Mouse (Mus musculus): ENCODE measurements at regions not wholly inside any gene's neighbourhood (a gene's known extent, or its start where the extent isn't known, plus 50 kb on each side); places are given as distances from the start of the nearest gene placed in this dataset.

- no peaks in the 10 kb centered on the region for H3K79me3 ChIP-seq (ENCODE audit: low read depth)
- H3K27me3 ChIP-seq (ENCODE audit: control insufficient read depth, insufficient read depth, insufficient read length), result no peaks in the 10 kb centered on the region
- no peaks in the 10 kb centered on the region for H3K36me3 ChIP-seq (ENCODE audit: control insufficient read depth, insufficient read depth)
- no peak overlapping the region for H3K4me3 ChIP-seq (ENCODE audit: insufficient read depth, poor library complexity, severe bottlenecking)
- H3ac ChIP-seq (ENCODE audit: control insufficient read depth, insufficient read length, low read depth), result no peak overlapping the region
- no peaks in the 10 kb centered on the region for H3K79me2 ChIP-seq (ENCODE audit: control insufficient read depth, insufficient read depth)
- TF ChIP-seq CTCF (IDR thresholded peaks at IDR 0.05; ENCODE audit: control insufficient read depth, insufficient read depth, insufficient read length), result no peak
- TF ChIP-seq USF1 (IDR thresholded peaks at IDR 0.05; ENCODE audit: low read depth), result no peak
- no peak for TF ChIP-seq CEBPB (IDR thresholded peaks at IDR 0.05; ENCODE audit: low read depth)
- TF ChIP-seq MYOG (IDR thresholded peaks at IDR 0.05; ENCODE audit: control insufficient read depth, extremely low read depth, insufficient read length), result no peak
- TF ChIP-seq MYOD1 (IDR thresholded peaks at IDR 0.05; ENCODE audit: control insufficient read depth, insufficient read length, low read depth), result no peak
- no peak for TF ChIP-seq MAX (IDR thresholded peaks at IDR 0.05)
- TF ChIP-seq FOSL1 (IDR thresholded peaks at IDR 0.05; ENCODE audit: insufficient read depth, low read length, poor library complexity, severe bottlenecking), result no peak
Measured at GRCm38 (mm10) chr13:51899319-51900042, 53.0 kb downstream of the Gadd45g start.

GRCm38 (mm10) chr13:51900043-51900440 lies 53.6 kb downstream of the Gadd45g start:
- Histone ChIP-seq H3K79me2 (ENCODE audit: control insufficient read depth, insufficient read depth) (no peaks in the 10 kb centered on the region), H3K4me3 (ENCODE audit: insufficient read depth, poor library complexity, severe bottlenecking) (no peak overlapping the region), H3K27me3 (ENCODE audit: control insufficient read depth, insufficient read depth, insufficient read length) (no peaks in the 10 kb centered on the region), H3K36me3 (ENCODE audit: control insufficient read depth, insufficient read depth) (no peaks in the 10 kb centered on the region), H3K79me3 (ENCODE audit: low read depth) (no peaks in the 10 kb centered on the region), H3ac (ENCODE audit: control insufficient read depth, insufficient read length, low read depth) (no peak overlapping the region)
- TF ChIP-seq MYOG (IDR thresholded peaks at IDR 0.05; ENCODE audit: control insufficient read depth, extremely low read depth, insufficient read length), result no peak
- no peak for TF ChIP-seq CEBPB (IDR thresholded peaks at IDR 0.05; ENCODE audit: low read depth)
- TF ChIP-seq MYOD1 (IDR thresholded peaks at IDR 0.05; ENCODE audit: control insufficient read depth, insufficient read length, low read depth), result no peak
- TF ChIP-seq FOSL1 (IDR thresholded peaks at IDR 0.05; ENCODE audit: insufficient read depth, low read length, poor library complexity, severe bottlenecking), result no peak
- no peak for TF ChIP-seq CTCF (IDR thresholded peaks at IDR 0.05; ENCODE audit: control insufficient read depth, insufficient read depth, insufficient read length)
- TF ChIP-seq MAX (IDR thresholded peaks at IDR 0.05), result no peak
- no peak for TF ChIP-seq USF1 (IDR thresholded peaks at IDR 0.05; ENCODE audit: low read depth)

GRCm38 (mm10) chr13:51902482-51903285 lies 56.2 kb downstream of the Gadd45g start:
- H3K79me2 ChIP-seq (ENCODE audit: control insufficient read depth, insufficient read depth), result no peaks in the 10 kb centered on the region

GRCm38 (mm10) chr13:51903324-51903939 lies 57.0 kb downstream of the Gadd45g start:
- H3K27me3 ChIP-seq (ENCODE audit: control insufficient read depth, insufficient read depth, insufficient read length), result no peaks in the 10 kb centered on the region
- no peak overlapping the region for H3K4me3 ChIP-seq (ENCODE audit: insufficient read depth, poor library complexity, severe bottlenecking)
- TF ChIP-seq CTCF (IDR thresholded peaks at IDR 0.05; ENCODE audit: control insufficient read depth, insufficient read depth, insufficient read length) (no peak), USF1 (IDR thresholded peaks at IDR 0.05; ENCODE audit: low read depth) (no peak), MYOG (IDR thresholded peaks at IDR 0.05; ENCODE audit: control insufficient read depth, extremely low read depth, insufficient read length) (no peak), MYOD1 (IDR thresholded peaks at IDR 0.05; ENCODE audit: control insufficient read depth, insufficient read length, low read depth) (no peak), FOSL1 (IDR thresholded peaks at IDR 0.05; ENCODE audit: insufficient read depth, low read length, poor library complexity, severe bottlenecking) (no peak), MAX (IDR thresholded peaks at IDR 0.05) (no peak), CEBPB (IDR thresholded peaks at IDR 0.05; ENCODE audit: low read depth) (no peak)
- H3K79me2 ChIP-seq (ENCODE audit: control insufficient read depth, insufficient read depth), result no peaks in the 10 kb centered on the region
- H3ac ChIP-seq (ENCODE audit: control insufficient read depth, insufficient read length, low read depth), result no peak overlapping the region
- no peaks in the 10 kb centered on the region for H3K36me3 ChIP-seq (ENCODE audit: control insufficient read depth, insufficient read depth)
- no peaks in the 10 kb centered on the region for H3K79me3 ChIP-seq (ENCODE audit: low read depth)

More at GRCm38 (mm10) chr13:51902482-51903285, 56.2 kb downstream of the Gadd45g start:
- Histone ChIP-seq H3K27me3 (ENCODE audit: control insufficient read depth, insufficient read depth, insufficient read length) (no peaks in the 10 kb centered on the region), H3K79me3 (ENCODE audit: low read depth) (no peaks in the 10 kb centered on the region), H3K4me3 (ENCODE audit: insufficient read depth, poor library complexity, severe bottlenecking) (no peak overlapping the region), H3ac (ENCODE audit: control insufficient read depth, insufficient read length, low read depth) (no peak overlapping the region), H3K36me3 (ENCODE audit: control insufficient read depth, insufficient read depth) (no peaks in the 10 kb centered on the region)
- no peak for TF ChIP-seq FOSL1 (IDR thresholded peaks at IDR 0.05; ENCODE audit: insufficient read depth, low read length, poor library complexity, severe bottlenecking)
- TF ChIP-seq MAX (IDR thresholded peaks at IDR 0.05), result no peak
- TF ChIP-seq MYOD1 (IDR thresholded peaks at IDR 0.05; ENCODE audit: control insufficient read depth, insufficient read length, low read depth), result no peak
- no peak for TF ChIP-seq USF1 (IDR thresholded peaks at IDR 0.05; ENCODE audit: low read depth)
- no peak for TF ChIP-seq CEBPB (IDR thresholded peaks at IDR 0.05; ENCODE audit: low read depth)
- no peak for TF ChIP-seq MYOG (IDR thresholded peaks at IDR 0.05; ENCODE audit: control insufficient read depth, extremely low read depth, insufficient read length)
- no peak for TF ChIP-seq CTCF (IDR thresholded peaks at IDR 0.05; ENCODE audit: control insufficient read depth, insufficient read depth, insufficient read length)

GRCm38 (mm10) chr13:51905270-51905669 lies 58.8 kb downstream of the Gadd45g start:
- H3K79me3 ChIP-seq (ENCODE audit: low read depth), result no peaks in the 10 kb centered on the region
- no peaks in the 10 kb centered on the region for H3K27me3 ChIP-seq (ENCODE audit: control insufficient read depth, insufficient read depth, insufficient read length)
- TF ChIP-seq FOSL1 (IDR thresholded peaks at IDR 0.05; ENCODE audit: insufficient read depth, low read length, poor library complexity, severe bottlenecking), result no peak
- H3K4me3 ChIP-seq (ENCODE audit: insufficient read depth, poor library complexity, severe bottlenecking), result no peak overlapping the region
- no peaks in the 10 kb centered on the region for H3K36me3 ChIP-seq (ENCODE audit: control insufficient read depth, insufficient read depth)
- H3ac ChIP-seq (ENCODE audit: control insufficient read depth, insufficient read length, low read depth), result no peak overlapping the region
- H3K79me2 ChIP-seq (ENCODE audit: control insufficient read depth, insufficient read depth), result no peaks in the 10 kb centered on the region

All from C2C12 (cell line).